Mouse (Mus musculus) embryonic facial prominence, embryonic 15.5 days (tissue): ENCODE measurements at regions not wholly inside any gene's neighbourhood (a gene's known extent, or its start where the extent isn't known, plus 50 kb on each side); places are given as distances from the start of the nearest gene placed in this dataset.

ENCODE experiments used
- ATAC-seq: fragments of 200-750 bp; cut with Nextera tagmentation; 2 replicates; pipeline ENCODE4 v1.8.0; 2017; ENCODE audit warnings: low read depth, moderate TSS enrichment; ENCODE audit not compliant: insufficient number of reproducible peaks, low FRiP score, low TSS enrichment
- H3K27ac ChIP-seq: fragments of 300-500 bp; sonication (generic); replicated peaks from 2 replicates; pipeline ENCODE4 v1.5.1; 2015; ENCODE audit warnings: mild to moderate bottlenecking, inconsistent platforms
- H3K27me3 ChIP-seq: fragments of 300-500 bp; sonication (generic); 2 replicates; pipeline ENCODE4 v1.6.1; 2015; ENCODE audit warnings: inconsistent platforms
- H3K36me3 ChIP-seq: fragments of 300-500 bp; sonication (generic); 2 replicates; pipeline ENCODE4 v1.6.1; 2015; ENCODE audit warnings: mild to moderate bottlenecking, inconsistent platforms
- H3K4me1 ChIP-seq: fragments of 300-500 bp; sonication (generic); 2 replicates; pipeline ENCODE4 v1.6.1; 2015; ENCODE audit warnings: inconsistent platforms
- H3K4me2 ChIP-seq: fragments of 300-500 bp; sonication (generic); replicated peaks from 2 replicates; pipeline ENCODE4 v1.6.1; 2015; ENCODE audit warnings: mild to moderate bottlenecking, inconsistent platforms
- H3K4me3 ChIP-seq: fragments of 300-500 bp; sonication (generic); replicated peaks from 2 replicates; pipeline ENCODE4 v1.5.1; 2015; ENCODE audit warnings: mild to moderate bottlenecking, inconsistent platforms
- H3K9ac ChIP-seq: fragments of 300-500 bp; sonication (generic); 2 replicates; pipeline ENCODE4 v1.6.1; 2015; ENCODE audit warnings: inconsistent platforms
- H3K9me3 ChIP-seq: fragments of 300-500 bp; sonication (generic); replicated peaks from 2 replicates; pipeline ENCODE4 v1.6.1; 2016; ENCODE audit warnings: inconsistent platforms
- WGBS: fragments of 180-500 bp; shearing (Covaris S2); methylation state at CpG from one replicate; pipeline ENCODE4 v1.1.7; 2015; 5-methylcytosine and 5-hydroxymethylcytosine counted together

DNA sequence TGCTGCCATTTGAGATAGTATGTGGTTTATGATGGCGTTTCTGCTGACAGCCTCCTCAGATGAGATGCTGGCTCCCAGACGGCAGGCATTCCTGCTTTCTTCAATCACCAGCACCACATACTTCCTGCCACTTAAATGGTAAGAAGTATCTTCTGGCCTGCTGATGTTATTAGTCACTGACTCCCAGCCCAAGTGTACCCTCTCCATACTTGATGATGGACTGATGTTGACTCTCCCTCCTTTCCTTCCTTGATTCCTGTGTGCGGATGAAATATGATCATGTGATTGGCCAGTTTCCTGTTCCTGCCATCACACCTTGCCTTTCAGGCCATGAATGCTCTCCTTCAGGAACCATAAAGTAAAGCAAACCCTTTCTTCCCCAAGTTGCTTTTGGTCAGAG lies 50.8 kb upstream of the Rpl10-ps3 start:
- Histone ChIP-seq H3K9ac (no peak overlapping the region), H3K4me2 (no peak overlapping the region), H3K4me1 (no peaks in the 10 kb centered on the region), H3K27me3 (no peaks in the 10 kb centered on the region), H3K9me3 (no peaks in the 10 kb centered on the region), H3K36me3 (no peaks in the 10 kb centered on the region), H3K27ac (no peak overlapping the region), H3K4me3 (no peak overlapping the region)
- no peak for ATAC-seq
- WGBS: 67% methylated on average over 3 of the region's 3 CpGs

DNA sequence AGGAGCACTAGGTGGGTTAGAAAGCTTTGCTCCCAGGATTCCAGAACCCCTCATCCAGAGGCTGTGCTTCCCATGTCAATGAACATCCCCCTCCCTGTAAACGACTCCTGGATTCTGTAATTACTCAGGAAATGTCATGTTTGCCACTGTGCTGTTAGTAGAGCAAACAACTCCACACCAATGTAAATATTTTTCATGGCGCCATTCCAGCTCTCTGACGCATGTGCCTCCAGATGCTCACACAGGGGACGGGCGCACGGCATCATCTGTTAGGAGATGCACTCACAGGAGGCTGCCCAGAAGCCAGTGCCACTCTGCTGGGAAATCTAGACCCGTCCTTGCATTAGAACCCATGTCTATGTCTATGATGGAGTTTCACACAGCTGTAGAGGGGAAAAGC lies 51.3 kb upstream of the Rpl10-ps3 start:
- Histone ChIP-seq H3K27ac (no peak overlapping the region), H3K9me3 (no peaks in the 10 kb centered on the region), H3K4me2 (no peak overlapping the region), H3K36me3 (no peaks in the 10 kb centered on the region), H3K4me3 (no peak overlapping the region), H3K27me3 (no peaks in the 10 kb centered on the region), H3K4me1 (no peaks in the 10 kb centered on the region), H3K9ac (no peak overlapping the region)
- ATAC-seq: no peak
- WGBS: 72% methylated on average over 7 of the region's 7 CpGs

DNA sequence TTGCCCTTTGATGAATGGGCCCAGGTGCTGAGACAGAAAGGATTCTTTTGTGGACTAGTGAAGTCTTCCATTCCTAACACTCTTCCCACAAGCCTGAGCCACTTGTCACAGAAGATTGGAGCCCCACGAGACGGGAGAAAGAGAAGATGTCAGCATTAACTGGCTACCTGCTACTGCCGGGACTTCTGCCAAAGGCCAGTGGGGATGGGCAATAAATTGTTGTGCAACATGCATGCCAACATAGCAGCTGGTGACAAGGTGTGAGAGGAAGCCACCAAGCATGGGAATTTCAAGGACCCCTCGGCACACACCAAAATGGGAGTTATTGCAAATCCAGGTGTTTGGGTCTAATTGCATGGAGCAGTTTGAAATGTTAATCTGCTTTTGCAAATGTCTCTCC lies 63.6 kb upstream of the Rpl10-ps3 start:
- Histone ChIP-seq H3K4me3 (no peak overlapping the region), H3K27me3 (no peaks in the 10 kb centered on the region), H3K27ac (no peak overlapping the region), H3K4me2 (no peak overlapping the region), H3K4me1 (no peaks in the 10 kb centered on the region), H3K36me3 (no peaks in the 10 kb centered on the region), H3K9me3 (no peaks in the 10 kb centered on the region), H3K9ac (no peak overlapping the region)
- 64% methylated on average over 4 of the region's 4 CpGs for WGBS
- ATAC-seq: no peak

DNA sequence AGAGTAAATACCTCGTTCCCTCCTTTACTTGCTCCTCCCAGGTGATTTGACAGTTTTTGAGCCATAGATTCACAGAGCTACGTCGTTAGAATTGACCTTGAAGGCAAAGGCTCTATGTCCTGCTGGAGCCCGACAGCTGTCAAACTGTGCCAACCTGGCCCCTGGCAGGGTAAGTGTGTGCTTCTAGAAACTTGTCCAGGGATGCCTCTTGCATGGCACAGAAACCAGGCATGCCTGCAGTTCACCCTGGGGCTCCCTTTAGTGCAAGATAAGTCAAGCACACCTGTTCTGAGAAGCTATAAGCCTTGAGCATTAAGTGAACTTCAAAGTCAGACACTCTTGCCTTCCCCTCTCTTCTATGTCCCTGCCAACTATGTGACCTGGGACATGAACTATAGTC lies 64.1 kb upstream of the Rpl10-ps3 start:
- 55% methylated on average over 4 of the region's 4 CpGs for WGBS
- Histone ChIP-seq H3K27me3 (no peaks in the 10 kb centered on the region), H3K36me3 (no peaks in the 10 kb centered on the region), H3K27ac (no peak overlapping the region), H3K9ac (no peak overlapping the region), H3K4me3 (no peak overlapping the region), H3K4me1 (no peaks in the 10 kb centered on the region), H3K4me2 (no peak overlapping the region), H3K9me3 (no peaks in the 10 kb centered on the region)
- ATAC-seq: no peak

DNA sequence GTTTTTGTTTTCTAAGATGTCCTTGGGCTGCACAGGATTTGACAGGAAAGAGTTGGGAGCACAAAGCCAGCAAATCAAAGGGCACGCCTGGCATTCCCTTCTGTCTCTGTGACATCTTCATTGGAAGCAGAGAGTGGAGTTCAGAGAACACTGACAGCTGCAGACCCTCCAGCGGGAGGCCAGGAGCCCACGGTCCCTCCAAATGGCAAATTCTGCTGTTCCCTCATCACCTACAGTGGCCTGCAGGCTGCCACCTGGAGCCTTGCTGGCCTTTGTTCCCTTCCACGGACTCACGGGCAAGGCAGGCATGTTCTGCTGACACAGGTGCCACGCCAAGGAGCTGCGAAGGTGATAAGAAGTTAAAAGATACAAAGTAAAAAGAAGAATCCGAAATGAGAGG lies 68.2 kb upstream of the Rpl10-ps3 start:
- Histone ChIP-seq H3K9ac (no peak overlapping the region), H3K4me3 (no peak overlapping the region), H3K27me3 (no peaks in the 10 kb centered on the region), H3K36me3 (no peaks in the 10 kb centered on the region), H3K4me2 (no peak overlapping the region), H3K27ac (no peak overlapping the region), H3K9me3 (no peaks in the 10 kb centered on the region), H3K4me1 (no peaks in the 10 kb centered on the region)
- WGBS: 78% methylated on average over 8 of the region's 8 CpGs
- ATAC-seq: no peak

DNA sequence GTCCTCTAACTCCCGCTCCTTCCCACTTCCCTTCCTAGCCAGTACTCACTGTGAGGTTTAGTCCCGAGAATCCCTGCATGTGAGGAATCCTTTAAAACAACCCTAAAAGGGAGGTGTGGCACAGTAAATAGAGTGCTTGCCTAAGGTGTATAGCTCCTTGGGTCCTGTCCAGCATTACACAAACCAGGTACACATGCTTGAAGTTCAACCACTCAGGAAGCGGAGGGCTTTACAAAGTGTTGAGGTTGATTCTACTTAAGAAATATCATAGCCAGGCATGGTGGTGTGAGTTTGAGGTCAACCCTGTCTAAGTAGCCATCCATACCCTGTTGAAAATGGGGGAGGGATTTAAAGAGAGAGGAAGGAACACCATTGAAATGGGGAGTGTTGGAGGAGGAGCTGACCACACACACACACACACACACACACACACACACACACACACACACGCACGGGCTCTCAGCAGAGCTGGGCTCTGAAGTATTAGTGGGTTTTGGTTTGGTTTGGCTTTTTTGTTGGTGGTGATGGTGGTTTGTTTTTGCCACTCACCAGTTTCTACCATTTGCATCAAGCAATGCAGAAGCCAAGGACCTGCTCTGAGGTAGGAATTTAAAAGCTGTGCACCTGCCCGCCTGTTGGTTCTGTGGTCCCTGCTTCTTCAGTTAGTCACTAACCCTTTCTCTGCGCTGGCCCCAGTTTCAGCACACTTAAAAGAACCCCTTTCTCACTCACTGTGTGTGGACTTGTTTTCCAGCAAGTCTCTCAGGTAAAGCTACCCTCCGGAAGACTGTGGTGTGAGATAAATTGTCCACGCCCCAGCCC lies 69.0 kb upstream of the Rpl10-ps3 start:
- no peak overlapping the region for H3K27ac ChIP-seq
- H3K36me3 ChIP-seq: no peaks in the 10 kb centered on the region
- no peaks in the 10 kb centered on the region for H3K4me1 ChIP-seq
- H3K4me2 ChIP-seq: no peak overlapping the region
- no peak overlapping the region for H3K9ac ChIP-seq
- no peak overlapping the region for H3K4me3 ChIP-seq
- H3K27me3 ChIP-seq: no peaks in the 10 kb centered on the region
- WGBS: 74% methylated on average over 9 of the region's 9 CpGs
- H3K9me3 ChIP-seq: no peaks in the 10 kb centered on the region
- no peak for ATAC-seq

DNA sequence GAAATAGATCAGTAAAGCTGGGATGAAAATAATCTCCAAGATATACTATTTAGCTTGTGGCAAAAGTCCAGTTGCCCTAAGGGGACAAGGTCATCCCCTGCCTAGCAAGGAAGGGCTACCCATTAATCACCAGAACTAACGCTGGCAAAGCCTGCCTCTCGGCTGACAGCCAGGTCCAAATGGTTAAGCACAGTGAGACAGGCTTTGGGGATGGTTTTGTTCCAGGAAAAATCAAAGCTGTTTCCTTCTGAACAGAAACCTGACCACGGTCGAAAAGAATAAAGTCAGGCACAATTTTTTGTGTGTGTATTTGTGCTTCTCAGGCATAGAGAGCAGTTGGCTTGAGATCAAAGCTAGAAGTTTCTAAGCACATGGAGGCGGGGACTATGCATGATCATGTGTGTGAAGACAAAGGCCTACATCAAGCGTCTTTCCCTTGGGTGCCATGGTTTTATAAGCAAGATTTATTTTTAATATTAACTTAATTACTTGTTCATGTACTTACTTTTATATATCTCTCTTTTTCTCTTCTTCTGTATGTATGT lies 70.1 kb upstream of the Rpl10-ps3 start:
- Histone ChIP-seq H3K4me1 (no peaks in the 10 kb centered on the region), H3K27me3 (no peaks in the 10 kb centered on the region), H3K9ac (no peak overlapping the region), H3K36me3 (no peaks in the 10 kb centered on the region), H3K4me2 (no peak overlapping the region), H3K4me3 (no peak overlapping the region), H3K27ac (no peak overlapping the region), H3K9me3 (no peaks in the 10 kb centered on the region)
- WGBS: 34% methylated on average over 6 of the region's 6 CpGs
- ATAC-seq: no peak

DNA sequence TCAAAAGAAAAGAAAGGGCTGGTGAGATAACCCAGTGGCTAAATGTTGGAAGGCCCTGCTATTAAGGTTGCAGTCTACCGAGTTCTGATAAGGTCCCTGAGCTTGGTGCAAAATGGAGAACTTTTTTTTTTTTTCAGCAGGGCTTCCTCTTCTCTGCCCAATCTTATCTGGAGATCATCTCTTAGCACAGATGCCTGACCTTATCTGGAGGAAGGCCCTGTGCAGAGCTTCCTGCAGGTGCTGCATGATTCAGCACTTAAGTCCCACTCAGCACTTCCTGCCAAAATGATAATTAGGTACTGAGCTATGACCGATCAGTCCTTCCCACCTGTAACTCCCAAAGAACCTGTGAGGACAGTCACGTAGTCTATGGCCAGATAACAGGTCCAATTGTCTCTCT lies 71.9 kb upstream of the Rpl10-ps3 start:
- no peak overlapping the region for H3K9ac ChIP-seq
- H3K4me3 ChIP-seq: no peak overlapping the region
- H3K4me1 ChIP-seq: no peaks in the 10 kb centered on the region
- 75% methylated on average over 3 of the region's 3 CpGs for WGBS
- H3K27ac ChIP-seq: no peak overlapping the region
- H3K27me3 ChIP-seq: no peaks in the 10 kb centered on the region
- ATAC-seq: no peak
- no peak overlapping the region for H3K4me2 ChIP-seq
- H3K9me3 ChIP-seq: no peaks in the 10 kb centered on the region
- no peaks in the 10 kb centered on the region for H3K36me3 ChIP-seq

DNA sequence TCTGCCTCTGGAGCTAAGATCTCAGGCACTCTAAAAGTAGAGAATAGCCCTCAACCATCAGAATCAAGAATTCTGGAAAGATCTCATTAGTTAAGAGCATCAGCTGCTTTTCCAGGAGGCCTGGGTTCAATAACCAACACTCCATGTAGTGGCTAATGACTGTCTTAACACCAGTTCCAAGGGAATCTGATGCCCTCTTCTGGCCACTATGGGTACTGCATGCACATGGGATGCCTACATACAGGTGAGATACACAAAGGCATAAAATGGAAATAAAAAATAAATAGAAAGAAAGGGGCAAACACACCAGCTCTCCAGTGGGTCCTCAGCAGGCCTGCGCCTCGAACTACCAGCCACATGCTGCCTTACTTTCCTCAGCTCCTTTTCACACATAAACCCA lies 73.3 kb upstream of the Plet1 start:
- no peaks in the 10 kb centered on the region for H3K27me3 ChIP-seq
- H3K9me3 ChIP-seq: no peaks in the 10 kb centered on the region
- H3K4me2 ChIP-seq: no peak overlapping the region
- H3K4me1 ChIP-seq: no peaks in the 10 kb centered on the region
- 98% methylated on average over 2 of the region's 2 CpGs for WGBS
- no peak overlapping the region for H3K27ac ChIP-seq
- H3K4me3 ChIP-seq: no peak overlapping the region
- H3K9ac ChIP-seq: no peak overlapping the region
- ATAC-seq: no peak
- H3K36me3 ChIP-seq: no peaks in the 10 kb centered on the region

DNA sequence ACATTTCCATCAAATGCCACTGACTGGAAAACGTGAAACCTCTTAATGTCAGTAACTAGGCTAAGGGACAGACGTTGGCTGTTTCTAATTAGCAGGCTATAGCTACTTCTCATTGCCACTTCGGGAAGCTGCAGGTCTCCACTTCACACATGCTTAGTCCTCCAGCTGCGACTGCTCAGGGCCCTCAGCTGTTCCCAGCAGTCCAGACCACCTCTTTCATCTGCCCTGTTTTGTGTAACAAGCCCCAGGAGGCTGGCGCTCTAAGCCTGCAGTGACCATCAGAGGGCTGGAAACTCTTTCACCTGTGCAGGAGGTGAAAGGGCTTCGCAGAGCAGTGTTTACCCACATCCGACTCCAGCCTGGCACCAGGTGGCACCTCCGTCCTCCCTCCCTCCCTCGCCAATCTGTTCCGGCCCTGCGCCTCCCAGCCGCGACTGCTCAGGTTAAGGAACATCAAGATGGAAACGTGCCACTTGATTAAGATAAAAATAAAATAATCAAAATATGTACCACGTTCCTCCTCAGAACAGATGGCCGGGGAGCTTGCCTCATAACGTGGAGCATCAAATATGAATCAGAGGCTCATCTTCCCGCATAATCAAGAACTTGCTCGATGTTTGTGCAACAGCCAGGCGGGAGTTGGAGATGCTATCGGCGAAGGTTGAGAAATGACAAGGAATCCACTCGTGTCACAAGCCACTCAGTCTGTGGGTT lies 72.6 kb upstream of the Plet1 start:
- Histone ChIP-seq H3K9ac (no peak overlapping the region), H3K4me2 (no peak overlapping the region), H3K9me3 (no peaks in the 10 kb centered on the region), H3K36me3 (no peaks in the 10 kb centered on the region), H3K4me1 (no peaks in the 10 kb centered on the region), H3K27ac (no peak overlapping the region), H3K27me3 (no peaks in the 10 kb centered on the region), H3K4me3 (no peak overlapping the region)
- 64% methylated on average over 23 of the region's 23 CpGs for WGBS
- ATAC-seq: no peak

DNA sequence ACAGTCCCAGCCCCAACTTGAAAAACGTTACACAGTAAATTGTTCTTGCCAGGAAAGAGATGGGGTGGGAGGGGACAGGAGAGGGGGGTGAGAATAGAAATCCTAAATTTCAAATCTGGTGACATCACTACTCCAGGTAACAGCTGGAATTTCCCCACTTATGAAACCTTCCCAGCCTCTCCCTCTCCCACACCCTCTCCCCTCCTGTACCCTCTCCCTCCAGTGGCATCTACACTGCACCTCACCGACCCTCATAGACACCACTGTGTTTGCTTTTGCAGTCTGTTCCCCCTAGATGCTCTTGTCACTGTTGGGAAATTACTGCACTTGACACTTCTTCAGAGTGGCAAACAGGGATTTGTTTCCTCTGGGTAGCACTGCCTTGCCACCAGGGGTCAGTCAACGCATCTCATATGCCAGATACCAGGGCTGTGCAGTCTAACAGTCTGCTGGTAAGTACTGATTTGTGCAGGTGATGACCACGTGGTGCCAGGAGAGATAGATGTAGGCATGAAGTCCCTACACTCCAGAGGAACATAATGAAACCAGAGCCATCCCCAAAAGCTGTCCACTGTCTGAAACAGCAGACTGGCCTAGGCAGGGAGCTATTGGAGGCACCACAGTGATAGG lies 68.3 kb upstream of the Plet1 start:
- Histone ChIP-seq H3K9me3 (no peaks in the 10 kb centered on the region), H3K27ac (no peak overlapping the region), H3K4me1 (no peaks in the 10 kb centered on the region), H3K9ac (no peak overlapping the region), H3K4me2 (no peak overlapping the region), H3K4me3 (no peak overlapping the region), H3K27me3 (no peaks in the 10 kb centered on the region), H3K36me3 (no peaks in the 10 kb centered on the region)
- WGBS: 36% methylated on average over 4 of the region's 4 CpGs
- no peak for ATAC-seq
